Mouse (Mus musculus) cerebellum, adult 2 months (tissue): ENCODE data around the gene Iqcn. TPM values are rescaled to one million over a fixed set of nuclear protein-coding genes. Genes with fewer than 3 reads are reported as not detected.

Source experiments
- DNase-seq, 2 experiments: peaks; one replicate each; pipeline ENCODE4 v3.0.0; 2021
- H3K27ac ChIP-seq: fragments of 200-500 bp; 2 replicates; pipeline ENCODE4 v1.5.1; 2012; ENCODE audit warnings: low read length, control low read depth, inconsistent platforms; ENCODE audit not compliant: insufficient read depth
- H3K27me3 ChIP-seq: fragments of 200-500 bp; 2 replicates; pipeline ENCODE4 v1.6.1; 2012; ENCODE audit warnings: inconsistent platforms, mild to moderate bottlenecking, low read length, moderate library complexity; ENCODE audit not compliant: control insufficient read depth, insufficient read depth
- H3K4me1 ChIP-seq: fragments of 200-500 bp; 2 replicates; pipeline ENCODE4 v1.6.1; 2011; ENCODE audit warnings: low read length; ENCODE audit not compliant: control insufficient read depth, insufficient read depth
- H3K4me3 ChIP-seq: fragments of 200-500 bp; replicated peaks from 2 replicates; pipeline ENCODE3; 2011; ENCODE audit warnings: mild to moderate bottlenecking, low read depth, low read length, control low read depth; ENCODE audit not compliant: insufficient read depth
- CTCF ChIP-seq: fragments of 200-500 bp; IDR thresholded peaks from 2 replicates; pipeline ENCODE4 v1.5.1; 2011; ENCODE audit warnings: low read depth, mild to moderate bottlenecking, control low read depth, low read length, moderate library complexity, borderline replicate concordance; ENCODE audit not compliant: insufficient read depth
- POLR2A ChIP-seq: fragments of 200-500 bp; IDR thresholded peaks from 2 replicates; pipeline ENCODE4 v1.6.1; 2011; ENCODE audit warnings: low read length, control low read depth, borderline replicate concordance; ENCODE audit not compliant: insufficient read depth
- WGBS: fragments of 180-500 bp; shearing (Covaris S2); methylation state at CpG from one replicate; pipeline ENCODE4 v1.1.7; 2018; 5-methylcytosine and 5-hydroxymethylcytosine counted together
- polyA plus RNA-seq: library from polyadenylated mRNA; depleted of rRNA; stranded (reverse); fragments of >200 nt; gene quantifications from 2 replicates; pipeline ENCODE4 v1.2.3, GENCODE M21; 2012

Iqcn gene
- polyA plus RNA-seq, 1 experiment: 0.08 TPM

DNA sequence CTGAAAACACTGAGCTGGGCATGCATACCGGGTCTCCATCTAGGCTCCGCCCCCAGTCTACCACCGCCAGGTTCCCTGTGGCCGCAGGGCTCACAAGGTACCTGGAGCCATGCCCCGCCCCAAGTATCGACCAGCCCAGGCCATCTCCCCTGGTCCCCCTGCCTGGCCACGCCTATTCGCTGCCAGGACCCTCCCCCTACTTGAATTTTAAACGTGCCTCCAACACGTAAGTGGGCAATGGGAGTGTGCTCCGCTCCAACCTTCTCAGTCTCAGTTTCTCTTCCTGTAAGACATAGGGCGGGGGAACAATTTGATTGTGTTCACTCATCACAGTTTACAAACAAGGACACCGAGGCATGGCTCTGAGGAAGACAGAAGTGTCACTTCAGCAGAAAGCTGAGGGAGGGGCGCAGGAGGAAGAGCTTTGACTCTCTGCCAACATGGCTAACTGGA lies 43.0 kb upstream of the Iqcn start, which contains the start of gene Pgpep1:
TSS of gene Pgpep1 (minus strand) at position 116 of the 453 bp plus-strand sequence.
- DNase-seq: no peak
- peak within 1 kb of the TSS; percentile 81 for H3K4me3 ChIP-seq
- 12% methylated on average over 14 of the region's 14 CpGs for WGBS
- no peak within 1 kb of the TSS for H3K27ac ChIP-seq
- H3K27me3 ChIP-seq: no peaks in the 10 kb centered on the region
- H3K4me1 ChIP-seq: no peaks in the 10 kb centered on the region
- TF ChIP-seq CTCF (no peak), POLR2A (no peak)

DNA sequence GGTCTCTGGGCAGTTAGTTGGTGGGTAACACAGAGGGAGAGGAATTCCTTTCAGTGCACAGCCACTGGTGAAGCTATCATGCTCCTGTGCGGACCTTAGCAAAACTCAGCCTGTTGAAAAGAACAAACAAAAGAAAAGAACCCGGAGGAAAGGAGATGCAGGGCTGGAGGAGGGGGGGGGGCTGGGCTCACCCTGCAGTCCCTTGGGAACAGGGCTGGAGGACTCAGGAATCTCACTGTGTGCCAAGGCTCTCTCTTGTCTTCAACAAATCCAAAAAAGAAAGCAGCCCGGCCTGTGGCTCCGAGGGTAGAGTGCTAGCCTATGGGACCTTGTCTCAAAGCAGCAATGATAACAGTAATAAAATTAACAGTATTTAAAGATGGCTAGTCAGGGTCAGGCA lies 39.6 kb upstream of the Iqcn start:
- no peak overlapping the region for H3K27ac ChIP-seq
- no peak for DNase-seq
- 23% methylated on average over 4 of the region's 4 CpGs for WGBS
- no peak for TF ChIP-seq CTCF
- TF ChIP-seq POLR2A: no peak
- no peaks in the 10 kb centered on the region for H3K4me1 ChIP-seq
- no peaks in the 10 kb centered on the region for H3K27me3 ChIP-seq
- H3K4me3 ChIP-seq: no peak overlapping the region

DNA sequence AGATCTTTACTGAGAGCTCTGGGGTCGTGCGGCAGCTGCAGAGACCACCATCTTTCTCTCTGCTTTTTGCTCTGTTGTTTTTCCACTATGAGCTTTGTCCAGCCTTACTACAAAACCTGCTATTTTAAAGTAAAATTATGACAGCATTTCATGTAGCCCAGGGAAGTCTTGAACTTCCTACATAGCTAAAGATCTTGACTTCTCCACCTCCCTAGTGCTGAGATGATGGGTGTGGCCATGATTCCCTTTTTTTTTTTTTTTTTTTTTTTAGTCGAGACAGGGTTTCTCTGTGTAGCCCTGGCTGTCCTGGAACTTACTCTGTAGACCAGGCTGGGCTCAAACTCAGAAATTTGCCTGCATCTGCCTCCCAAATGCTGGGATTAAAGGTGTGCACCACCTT lies 38.6 kb upstream of the Iqcn start:
- H3K4me1 ChIP-seq: no peaks in the 10 kb centered on the region
- no peak for TF ChIP-seq POLR2A
- no peak for TF ChIP-seq CTCF
- no peaks in the 10 kb centered on the region for H3K27me3 ChIP-seq
- no peak for DNase-seq
- 73% methylated on average over 3 of the region's 3 CpGs for WGBS
- H3K27ac ChIP-seq: no peak overlapping the region
- no peak overlapping the region for H3K4me3 ChIP-seq

DNA sequence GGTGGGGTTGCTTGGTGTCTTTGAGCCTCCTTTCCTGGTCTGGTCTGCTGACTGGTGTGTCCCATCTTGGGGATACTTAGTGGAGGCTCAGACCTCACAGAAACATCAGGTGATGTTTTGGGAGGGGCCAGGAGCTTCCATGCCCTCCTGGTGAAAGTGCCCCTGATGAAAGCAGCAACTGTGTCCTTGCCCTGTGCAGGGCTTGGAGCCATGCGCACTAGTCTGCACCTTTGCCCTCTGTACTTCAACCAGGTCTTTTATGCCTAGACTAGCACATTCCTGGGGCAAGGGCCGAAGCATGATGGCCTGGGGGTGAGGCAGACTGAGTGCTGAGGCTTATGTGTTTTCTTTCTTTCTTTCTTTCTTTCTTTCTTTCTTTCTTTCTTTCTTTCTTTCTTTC lies 37.7 kb upstream of the Iqcn start:
- TF ChIP-seq CTCF (no peak), POLR2A (no peak)
- Histone ChIP-seq H3K4me3 (no peak overlapping the region), H3K27ac (no peak overlapping the region), H3K4me1 (no peaks in the 10 kb centered on the region), H3K27me3 (no peaks in the 10 kb centered on the region)
- DNase-seq: no peak
- WGBS: 92% methylated on average over 2 of the region's 2 CpGs

DNA sequence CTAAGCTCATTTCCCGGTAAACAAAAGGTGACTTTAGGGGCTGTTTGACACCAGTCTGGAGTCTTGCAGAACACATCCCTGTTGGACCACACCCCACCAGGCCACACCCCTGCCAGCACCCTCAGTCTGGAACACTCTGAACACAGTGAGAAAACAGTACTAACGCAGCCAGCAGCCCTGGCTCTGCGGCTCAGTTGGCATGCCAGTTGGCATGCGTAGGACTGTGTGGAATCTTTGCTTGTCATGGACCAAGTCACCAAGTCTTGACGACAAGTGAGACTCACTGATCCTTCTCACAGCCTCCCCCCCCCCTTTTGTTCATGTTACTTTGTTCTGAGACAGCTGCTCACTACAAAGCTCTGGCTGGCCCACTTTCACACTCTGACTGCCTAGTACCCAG lies 36.2 kb upstream of the Iqcn start:
- no peak for DNase-seq
- Histone ChIP-seq H3K27me3 (no peaks in the 10 kb centered on the region), H3K27ac (no peak overlapping the region), H3K4me3 (no peak overlapping the region), H3K4me1 (no peaks in the 10 kb centered on the region)
- TF ChIP-seq CTCF (no peak), POLR2A (no peak)
- 23% methylated on average over 5 of the region's 5 CpGs for WGBS

DNA sequence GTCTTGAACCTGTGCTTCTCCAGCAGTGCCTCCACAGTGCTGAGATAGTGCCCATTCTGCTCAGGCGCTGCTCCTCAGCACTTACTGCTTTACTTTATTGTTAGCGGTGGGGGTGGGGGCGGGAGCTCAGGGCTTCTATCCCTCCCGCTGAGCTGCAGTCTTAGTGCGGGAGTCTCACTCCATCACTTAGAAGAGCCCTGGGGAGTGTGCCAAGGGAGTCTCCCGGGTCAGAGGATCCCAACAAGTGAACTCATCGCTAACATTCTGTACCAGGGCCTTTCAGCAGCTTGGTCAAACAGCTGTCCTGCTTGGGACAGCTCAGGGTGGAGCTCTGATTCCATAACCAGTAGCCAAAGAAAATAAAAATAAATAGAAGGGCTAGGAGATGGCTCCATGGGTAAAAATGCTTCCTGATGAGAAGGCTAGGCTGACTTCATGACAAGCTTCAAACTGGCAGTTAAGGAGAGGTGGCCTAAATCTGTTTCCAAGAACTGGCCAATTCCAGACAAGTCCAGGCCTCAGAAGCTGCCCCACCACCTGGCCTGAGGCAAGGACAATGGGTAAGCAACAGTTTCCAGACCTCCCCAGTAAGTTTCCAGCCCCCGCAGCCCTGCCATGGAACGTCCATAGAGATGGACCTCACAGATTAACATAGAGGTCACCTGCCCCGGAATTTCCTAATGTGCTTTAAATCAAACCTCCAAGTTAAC lies 31.5 kb upstream of the Iqcn start:
- peak in 1 of 2 experiments; percentile 35 for DNase-seq
- Histone ChIP-seq H3K4me3 (no peak overlapping the region), H3K27ac (no peak overlapping the region), H3K4me1 (peaks cover 10% of the 10 kb centered on the region), H3K27me3 (no peaks in the 10 kb centered on the region)
- 67% methylated on average over 10 of the region's 10 CpGs for WGBS
- TF ChIP-seq CTCF: no peak
- TF ChIP-seq POLR2A: no peak

DNA sequence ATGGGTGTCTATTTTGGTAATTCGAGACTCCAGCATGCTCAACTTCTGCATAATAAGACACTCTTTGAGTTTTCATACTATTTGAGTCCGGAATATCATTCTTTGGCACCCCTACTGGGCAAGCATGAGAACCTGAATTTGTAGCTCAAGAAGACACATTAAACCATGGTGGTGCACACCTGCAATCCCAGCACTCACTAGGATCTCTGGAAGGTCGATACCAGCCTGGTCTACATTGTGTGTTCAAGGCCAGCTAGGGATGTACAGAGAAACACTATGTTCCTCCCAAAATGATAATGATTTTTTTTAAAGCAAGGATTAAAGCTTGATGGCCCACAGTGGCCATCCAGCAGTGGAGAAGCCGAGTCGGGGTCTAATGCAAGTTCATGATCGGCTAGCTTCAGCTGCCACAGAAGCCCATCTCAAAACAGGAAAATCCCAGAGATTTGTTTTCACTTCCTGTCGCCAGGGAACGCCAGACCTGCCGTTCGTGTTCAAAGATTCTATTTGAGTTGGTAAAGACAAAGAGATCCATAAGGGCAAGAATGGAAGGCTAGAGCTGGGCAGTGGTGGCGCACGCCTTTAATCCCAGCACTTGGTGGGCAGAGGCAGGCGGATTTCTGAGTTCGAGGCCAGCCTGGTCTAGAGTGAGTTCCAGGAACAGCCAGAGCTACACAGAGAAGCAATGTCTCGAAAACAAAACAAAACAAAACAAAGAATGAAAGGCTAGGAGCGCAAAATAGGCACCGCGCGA lies 30.8 kb upstream of the Iqcn start:
- WGBS: 33% methylated on average over 19 of the region's 19 CpGs
- H3K4me1 ChIP-seq: peaks cover 10% of the 10 kb centered on the region
- H3K4me3 ChIP-seq: peak overlapping the region; percentile 76
- no peaks in the 10 kb centered on the region for H3K27me3 ChIP-seq
- peak overlapping the region; percentile 59 for H3K27ac ChIP-seq
- TF ChIP-seq POLR2A (no peak), CTCF (no peak)
- no peak for DNase-seq
